Mouse (Mus musculus) MEL (cell line): ENCODE data around the gene Selenoo. TPM values are rescaled to one million over a fixed set of nuclear protein-coding genes. Genes with fewer than 3 reads are reported as not detected.
A peak's percentile ranks its signal among the peaks of the same experiment; 100 is the strongest.

Experiments
- DNase-seq: peaks from one replicate; pipeline ENCODE4 v3.0.0; 2011; ENCODE audit warnings: low read depth, low spot score
- H3K27ac ChIP-seq: 2 replicates; pipeline ENCODE4 v1.5.1; 2012; ENCODE audit warnings: low read depth, mild to moderate bottlenecking, control low read depth, low read length, moderate library complexity; ENCODE audit not compliant: control insufficient read depth
- H3K27me3 ChIP-seq, 2 experiments: fragments of 150-350 bp in 1 of 2; sonication (generic) in 1 of 2; 2 replicates each; pipeline ENCODE4 v1.6.1; 2012; ENCODE audit warnings: low read length in 2 of 2, mild to moderate bottlenecking in 2 of 2, improper control_type of control experiment in 1 of 2, moderate library complexity in 1 of 2; ENCODE audit not compliant: insufficient read depth in 2 of 2, control insufficient read depth in 1 of 2
- H3K36me3 ChIP-seq, 2 experiments: 2 replicates each; pipeline ENCODE4 v1.6.1; 2012 to 2014; ENCODE audit warnings: low read length in 2 of 2, improper control_type of control experiment in 1 of 2, inconsistent platforms in 1 of 2, mild to moderate bottlenecking in 1 of 2; ENCODE audit not compliant: insufficient read depth in 2 of 2, control insufficient read depth in 1 of 2
- H3K4me1 ChIP-seq, 2 experiments: fragments of 150-350 bp in 1 of 2; sonication (generic) in 1 of 2; 2 replicates each; pipeline ENCODE4 v1.6.1; 2012; ENCODE audit warnings: low read length in 2 of 2, improper control_type of control experiment in 1 of 2, mild to moderate bottlenecking in 1 of 2; ENCODE audit not compliant: insufficient read depth in 2 of 2, control insufficient read depth in 1 of 2
- H3K4me3 ChIP-seq, 2 experiments: fragments of 150-350 bp in 1 of 2; sonication (generic) in 1 of 2; 2 replicates each; pipeline ENCODE4 v1.5.1; 2012; ENCODE audit warnings: low read depth in 2 of 2, low read length in 2 of 2, mild to moderate bottlenecking in 2 of 2, moderate library complexity in 2 of 2, control low read depth in 1 of 2, improper control_type of control experiment in 1 of 2; ENCODE audit not compliant: control insufficient read depth in 1 of 2, insufficient read depth in 1 of 2
- H3K79me2 ChIP-seq: 2 replicates; pipeline ENCODE4 v1.6.1; 2012; ENCODE audit warnings: mild to moderate bottlenecking, low read length, moderate library complexity; ENCODE audit not compliant: control insufficient read depth, poor library complexity, insufficient read depth
- H3K9ac ChIP-seq: 2 replicates; pipeline ENCODE4 v1.6.1; 2012; ENCODE audit warnings: low read depth, mild to moderate bottlenecking, control low read depth, low read length, moderate library complexity; ENCODE audit not compliant: control insufficient read depth, poor library complexity, severe bottlenecking
- H3K9me3 ChIP-seq: fragments of 150-350 bp; sonication (generic); replicated peaks from 2 replicates; pipeline ENCODE4 v1.6.1; 2012; ENCODE audit warnings: mild to moderate bottlenecking, low read length, improper control_type of control experiment, moderate library complexity; ENCODE audit not compliant: insufficient read depth
- CHD1 ChIP-seq: IDR thresholded peaks from 2 replicates; pipeline ENCODE4 v1.6.1; 2012; ENCODE audit warnings: low read depth, mild to moderate bottlenecking, inconsistent platforms, low read length, improper control_type of control experiment
- CTCF ChIP-seq, 3 experiments: IDR thresholded peaks in 2 of 3; conservative IDR thresholded peaks in 1 of 3; 2 replicates each; pipeline ENCODE4 v1.5.1; 2011 to 2012; ENCODE audit warnings: low read length in 3 of 3, low read depth in 2 of 3, mild to moderate bottlenecking in 2 of 3, improper control_type of control experiment in 1 of 3, inconsistent platforms in 1 of 3, mixed read lengths in 1 of 3, moderate library complexity in 1 of 3; ENCODE audit not compliant: control insufficient read depth in 1 of 3, insufficient read depth in 1 of 3, poor library complexity in 1 of 3, severe bottlenecking in 1 of 3
- E2F4 ChIP-seq: IDR thresholded peaks from 2 replicates; pipeline ENCODE4 v1.6.1; 2011; ENCODE audit warnings: low read depth, low read length, improper control_type of control experiment, borderline replicate concordance
- EP300 ChIP-seq, 2 experiments: IDR thresholded peaks; 2 replicates each; pipeline ENCODE4 v1.6.1; 2011; ENCODE audit warnings: improper control_type of control experiment in 2 of 2, low read length in 2 of 2, low read depth in 1 of 2, mild to moderate bottlenecking in 1 of 2
- GATA1 ChIP-seq: IDR thresholded peaks from 2 replicates; pipeline ENCODE4 v1.6.1; 2011; ENCODE audit warnings: low read depth, low read length, improper control_type of control experiment
- HCFC1 ChIP-seq: IDR thresholded peaks from 2 replicates; pipeline ENCODE4 v1.6.1; 2012; ENCODE audit warnings: low read depth, mild to moderate bottlenecking, inconsistent platforms, low read length, improper control_type of control experiment, moderate library complexity
- KAT2A ChIP-seq: conservative IDR thresholded peaks from 2 replicates; pipeline ENCODE4 v1.6.1; 2012; ENCODE audit warnings: low read depth, low read length, improper control_type of control experiment, inconsistent platforms
- MXI1 ChIP-seq: IDR thresholded peaks from 2 replicates; pipeline ENCODE4 v1.6.1; 2011; ENCODE audit warnings: mild to moderate bottlenecking, low read depth, low read length, improper control_type of control experiment
- MYB ChIP-seq: IDR thresholded peaks from 2 replicates; pipeline ENCODE4 v1.6.1; 2011; ENCODE audit warnings: mild to moderate bottlenecking, low read depth, low read length, improper control_type of control experiment
- MYC ChIP-seq: IDR thresholded peaks from 2 replicates; pipeline ENCODE4 v1.6.1; 2011; ENCODE audit warnings: low read depth, mild to moderate bottlenecking, low read length, improper control_type of control experiment, moderate library complexity
- NELFE ChIP-seq: IDR thresholded peaks from 2 replicates; pipeline ENCODE4 v1.6.1; 2011; ENCODE audit warnings: low read depth, low read length, improper control_type of control experiment
- POLR2A ChIP-seq, 2 experiments: IDR thresholded peaks; 2 replicates each; pipeline ENCODE4 v1.6.1; 2011 to 2012; ENCODE audit warnings: low read length in 2 of 2, mild to moderate bottlenecking in 2 of 2, control low read depth in 1 of 2, improper control_type of control experiment in 1 of 2, low read depth in 1 of 2, moderate library complexity in 1 of 2; ENCODE audit not compliant: control insufficient read depth in 1 of 2, insufficient read depth in 1 of 2, poor library complexity in 1 of 2
- RAD21 ChIP-seq: IDR thresholded peaks from 2 replicates; pipeline ENCODE4 v1.6.1; 2011; ENCODE audit warnings: mild to moderate bottlenecking, low read depth, low read length, improper control_type of control experiment
- SIN3A ChIP-seq: IDR thresholded peaks from 2 replicates; pipeline ENCODE4 v1.6.1; 2012; ENCODE audit warnings: low read length, improper control_type of control experiment, inconsistent platforms
- SMC3 ChIP-seq: IDR thresholded peaks from 2 replicates; pipeline ENCODE4 v1.6.1; 2011; ENCODE audit warnings: low read depth, low read length, improper control_type of control experiment
- TBP ChIP-seq: IDR thresholded peaks from 2 replicates; pipeline ENCODE4 v1.8.0; 2011; ENCODE audit warnings: low read depth, low read length, improper control_type of control experiment
- UBTF ChIP-seq: IDR thresholded peaks from 2 replicates; pipeline ENCODE4 v1.6.1; 2012; ENCODE audit warnings: low read depth, mild to moderate bottlenecking, inconsistent platforms, low read length, improper control_type of control experiment, moderate library complexity, borderline replicate concordance; ENCODE audit not compliant: insufficient read depth
- USF1 ChIP-seq: IDR thresholded peaks from 2 replicates; pipeline ENCODE4 v1.6.1; 2014; ENCODE audit warnings: low read depth, mild to moderate bottlenecking, inconsistent platforms, low read length, improper control_type of control experiment, moderate library complexity
- ZMIZ1 ChIP-seq: IDR thresholded peaks from 2 replicates; pipeline ENCODE4 v1.6.1; 2012; ENCODE audit warnings: low read depth, mild to moderate bottlenecking, inconsistent platforms, low read length, improper control_type of control experiment, moderate library complexity
- ZNF384 ChIP-seq: IDR thresholded peaks from 2 replicates; pipeline ENCODE4 v1.6.1; 2012; ENCODE audit warnings: low read depth, mild to moderate bottlenecking, inconsistent platforms, low read length, improper control_type of control experiment
- polyA plus RNA-seq, 2 experiments: library from polyadenylated mRNA; stranded (reverse) in 1 of 2; unstranded in 1 of 2; fragments of >175 nt in 1 of 2; fragments of >200 nt in 1 of 2; gene quantifications; 2 replicates each; pipeline versions ENCODE4 v1.2.1 to v1.2.4; 2012; ENCODE audit warnings: low replicate concordance in 2 of 2, low read depth in 1 of 2; ENCODE audit not compliant: insufficient read length in 2 of 2, insufficient read depth in 1 of 2, missing spikeins in 1 of 2
- total RNA-seq: library from RNA; depleted of rRNA; stranded (reverse); fragments of 300-350 nt; gene quantifications from 2 replicates; pipeline ENCODE4 v1.2.3, GENCODE M21; 2012

Gene Selenoo
- total and polyA plus RNA-seq, 3 experiments = 16.6 to 17.3 TPM; not detected in 1

GRCm38 (mm10) chr15:89089248-89090051 is 566 bp downstream of the Selenoo start:
- Histone ChIP-seq H3K4me1 (peaks cover 2% of the 10 kb centered on the region in 2 experiments; a peak in 2 of 4 replicates), H3K36me3 (peaks cover 0 to 5% of the 10 kb centered on the region in 2 experiments; a peak in 1 of 4 replicates), H3K79me2 (peaks cover 3% of the 10 kb centered on the region; the same call in 1 of the 2 replicates), H3K4me3 (peak overlapping the region; percentile 84 to 86), H3K9ac (peak overlapping the region; percentile 95), H3K27ac (peak overlapping the region; percentile 45; the same call in 1 of the 2 replicates), H3K9me3 (no peaks in the 10 kb centered on the region), H3K27me3 (no peaks in the 10 kb centered on the region)
- TF ChIP-seq POLR2A (IDR thresholded peaks at IDR 0.05; ENCODE audit: control insufficient read depth in 1 of 2, insufficient read depth in 1 of 2, low read depth in 1 of 2, low read length in 2 of 2, poor library complexity in 1 of 2) (no peak; a peak in 1 of 4 replicates), UBTF (0 out of 2 replicates have a peak, but pooled peaks have one; percentile 70), MXI1 (0 out of 2 replicates have a peak, but pooled peaks have one; percentile 0)
- DNase-seq = peak; percentile 58

GRCm38 (mm10) chr15:89090662-89091061 is 1.8 kb downstream of the Selenoo start:
- no peaks in the 10 kb centered on the region for H3K27me3 ChIP-seq
- DNase-seq = no peak
- peaks cover 2% of the 10 kb centered on the region in 2 experiments; a peak in 2 of 4 replicates for H3K4me1 ChIP-seq
- H3K79me2 ChIP-seq = peaks cover 3% of the 10 kb centered on the region; the same call in 1 of the 2 replicates
- no peak overlapping the region for H3K4me3 ChIP-seq
- H3K27ac ChIP-seq = no peak overlapping the region
- TF ChIP-seq KAT2A = no peak
- no peak for TF ChIP-seq EP300 (IDR thresholded peaks at IDR 0.05; ENCODE audit: low read depth in 1 of 2, low read length in 2 of 2)
- TF ChIP-seq HCFC1 = no peak
- TF ChIP-seq E2F4 = no peak
- no peak for TF ChIP-seq UBTF
- TF ChIP-seq CTCF (IDR thresholded peaks at IDR 0.05 in 2 of 3, conservative IDR thresholded peaks at IDR 0.05 in 1 of 3; ENCODE audit: control insufficient read depth in 1 of 3, insufficient read depth in 1 of 3, low read depth in 2 of 3, low read length in 3 of 3, poor library complexity in 1 of 3, severe bottlenecking in 1 of 3) = no peak
- no peak; the same call in 1 of the 2 replicates for TF ChIP-seq SIN3A
- no peak for TF ChIP-seq MYB
- no peak for TF ChIP-seq RAD21
- TF ChIP-seq SMC3 = no peak
- TF ChIP-seq CHD1 = no peak
- TF ChIP-seq GATA1 = no peak
- TF ChIP-seq MYC = no peak
- TF ChIP-seq USF1 = no peak
- no peak for TF ChIP-seq ZMIZ1
- TF ChIP-seq NELFE = no peak
- no peak for TF ChIP-seq TBP
- no peak for TF ChIP-seq ZNF384
- TF ChIP-seq, all 39 proteins: peak for 0
- Histone ChIP-seq H3K36me3 (peaks cover 0 to 5% of the 10 kb centered on the region in 2 experiments; a peak in 1 of 4 replicates), H3K9me3 (no peaks in the 10 kb centered on the region), H3K9ac (no peak overlapping the region)
